Comparison of ENCODE assay signal across 7 mouse cellular contexts in the genomic region with DNA sequence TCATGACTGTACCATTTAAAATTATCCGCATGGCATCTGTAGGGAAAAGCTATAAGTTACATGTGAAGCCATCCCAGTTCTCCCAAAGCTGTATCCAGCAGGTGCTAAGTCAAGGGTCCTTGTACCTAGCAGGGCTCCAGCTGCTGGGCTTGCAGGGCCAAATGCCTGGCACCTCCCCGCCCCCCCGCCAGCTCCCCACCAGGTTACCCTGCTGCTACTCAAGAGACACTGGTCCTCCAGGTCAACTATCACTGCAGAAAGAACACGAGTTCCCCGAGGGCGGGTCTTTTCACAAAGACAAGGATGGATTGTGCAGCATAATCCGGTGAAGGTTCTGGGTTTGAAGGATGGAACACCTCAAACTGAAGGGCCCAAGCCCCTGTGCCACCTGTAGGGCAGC. TPM values are rescaled to one million over a fixed set of nuclear protein-coding genes. Genes with fewer than 3 reads are reported as not detected.
DNase-seq lines count a peak whose midpoint lies in the region; ATAC-seq lines count a peak whose summit lies in the region.

No protein-coding gene starts in this region.

- peaks cover 23% of the 10 kb centered on the region for H3K27me3 ChIP-seq in lung, embryonic 16.5 days (ENCODE audit: control insufficient read depth, insufficient read depth, low read depth, low read length)
- peaks cover 15% of the 10 kb centered on the region for H3K27me3 ChIP-seq in forebrain, embryonic 16.5 days (replicated peaks; ENCODE audit: control insufficient read depth, insufficient read depth, low read length)
- peaks cover 75% of the 10 kb centered on the region for H3K27me3 ChIP-seq in liver, embryonic 12.5 days (replicated peaks)
- peaks cover 28% of the 10 kb centered on the region for H3K27me3 ChIP-seq in stomach, embryonic 15.5 days (replicated peaks)

- ATAC-seq in lung, embryonic 16.5 days (ENCODE audit: low read depth): no peak
- ATAC-seq in forebrain, embryonic 16.5 days: no peak
- no peak for ATAC-seq in liver, embryonic 12.5 days
- ATAC-seq in stomach, embryonic 15.5 days (ENCODE audit: insufficient read depth, low FRiP score, low read depth): no peak

- intact Hi-C loops in left cerebral cortex, postnatal 14 days (cut with DNase I): no loop called here

- no peak overlapping the region for H3K27ac ChIP-seq in lung, embryonic 16.5 days (ENCODE audit: low read length)
- no peak overlapping the region for H3K27ac ChIP-seq in forebrain, embryonic 16.5 days (ENCODE audit: low read length)
- no peak overlapping the region for H3K27ac ChIP-seq in liver, embryonic 12.5 days
- no peak overlapping the region for H3K27ac ChIP-seq in stomach, embryonic 15.5 days

- H3K9me3 ChIP-seq in lung, embryonic 16.5 days (ENCODE audit: control insufficient read depth, low read length): no peaks in the 10 kb centered on the region
- no peaks in the 10 kb centered on the region for H3K9me3 ChIP-seq in forebrain, embryonic 16.5 days (ENCODE audit: control insufficient read depth, low read length)
- H3K9me3 ChIP-seq in liver, embryonic 12.5 days (replicated peaks): no peaks in the 10 kb centered on the region
- no peaks in the 10 kb centered on the region for H3K9me3 ChIP-seq in stomach, embryonic 15.5 days

- H3K4me3 ChIP-seq in lung, embryonic 16.5 days (ENCODE audit: low read length): peak overlapping the region; percentile 70
- H3K4me3 ChIP-seq in forebrain, embryonic 16.5 days (replicated peaks; ENCODE audit: low read length): peak overlapping the region; percentile 67
- peak overlapping the region; percentile 57; the same call in 1 of the 2 replicates for H3K4me3 ChIP-seq in liver, embryonic 12.5 days
- peak overlapping the region; percentile 65 for H3K4me3 ChIP-seq in stomach, embryonic 15.5 days (replicated peaks)

- H3K4me1 ChIP-seq in lung, embryonic 16.5 days (replicated peaks; ENCODE audit: control insufficient read depth, insufficient read depth, low read length): peaks cover 4% of the 10 kb centered on the region
- H3K4me1 ChIP-seq in forebrain, embryonic 16.5 days (replicated peaks; ENCODE audit: control insufficient read depth, insufficient read depth, low read length): peaks cover 9% of the 10 kb centered on the region
- H3K4me1 ChIP-seq in liver, embryonic 12.5 days: peaks cover 17% of the 10 kb centered on the region
- peaks cover 12% of the 10 kb centered on the region; the same call in 1 of the 2 replicates for H3K4me1 ChIP-seq in stomach, embryonic 15.5 days

- no peak for DNase-seq in lung, postnatal 4 days
- no peak for DNase-seq in left cerebral cortex, postnatal 14 days (ENCODE audit: low spot score in 2 of 2)
- DNase-seq in B cell, adult 2 months: no peak

- no peaks in the 10 kb centered on the region for H3K36me3 ChIP-seq in lung, embryonic 16.5 days (ENCODE audit: control insufficient read depth, insufficient read depth, low read length)
- no peaks in the 10 kb centered on the region for H3K36me3 ChIP-seq in forebrain, embryonic 16.5 days (ENCODE audit: control insufficient read depth, insufficient read depth)
- H3K36me3 ChIP-seq in liver, embryonic 12.5 days: no peaks in the 10 kb centered on the region
- H3K36me3 ChIP-seq in stomach, embryonic 15.5 days: no peaks in the 10 kb centered on the region

- H3K4me2 ChIP-seq in lung, embryonic 16.5 days (ENCODE audit: low read depth, low read length): peak overlapping the region; percentile 100
- H3K4me2 ChIP-seq in forebrain, embryonic 16.5 days (ENCODE audit: low read length): peak overlapping the region; percentile 74
- H3K4me2 ChIP-seq in liver, embryonic 12.5 days: peak overlapping the region; percentile 83
- peak overlapping the region; percentile 100 for H3K4me2 ChIP-seq in stomach, embryonic 15.5 days

- H3K9ac ChIP-seq in lung, embryonic 16.5 days (ENCODE audit: low read length): no peak overlapping the region
- peak overlapping the region; percentile 64 for H3K9ac ChIP-seq in forebrain, embryonic 16.5 days (replicated peaks; ENCODE audit: low read depth, low read length)
- H3K9ac ChIP-seq in liver, embryonic 12.5 days: no peak overlapping the region
- no peak overlapping the region for H3K9ac ChIP-seq in stomach, embryonic 15.5 days

- 30% methylated on average over 7 of the region's 7 CpGs for WGBS in lung, embryonic 16.5 days
- WGBS in forebrain, embryonic 16.5 days: 34% methylated on average over 7 of the region's 7 CpGs
- WGBS in liver, embryonic 12.5 days (ENCODE audit: insufficient replicate concordance): 35% methylated on average over 7 of the region's 7 CpGs
- WGBS in stomach, embryonic 15.5 days: 32% methylated on average over 7 of the region's 7 CpGs

RNA-seq across cellular contexts. Expression of gene Lrrc27, which starts 25.5 kb away (rescaled TPM):
- 3.3 and 4.3 TPM in 2 replicates for polyA plus RNA-seq in lung, embryonic 16.5 days (2015; fragmentation: Nextera tagmentation; extraction: Ambion mirVana)
- 3.6 and 4.6 TPM in 2 replicates for polyA plus RNA-seq in forebrain, embryonic 16.5 days (2015; fragmentation: Nextera tagmentation; extraction: Ambion mirVana)
- polyA plus RNA-seq in liver, embryonic 12.5 days (2016; fragmentation: Nextera tagmentation; extraction: Ambion mirVana): 0.52 and 0.80 TPM in 2 replicates
- polyA plus RNA-seq in stomach, embryonic 15.5 days (2015; fragmentation: Nextera tagmentation; extraction: Ambion mirVana): 2.9 and 5.0 TPM in 2 replicates
- total RNA-seq in left cerebral cortex, postnatal 14 days (2021): 1 to 10 TPM; 5.9 to 6.0 TPM

RNA-seq across cellular contexts. Expression of gene Stk32c, which starts 25.8 kb away (rescaled TPM):
- 0.18 TPM in 1 of 2 replicates, not detected in the other for polyA plus RNA-seq in lung, embryonic 16.5 days (2015; fragmentation: Nextera tagmentation; extraction: Ambion mirVana)
- 1.3 and 2.3 TPM in 2 replicates for polyA plus RNA-seq in forebrain, embryonic 16.5 days (2015; fragmentation: Nextera tagmentation; extraction: Ambion mirVana)
- polyA plus RNA-seq in liver, embryonic 12.5 days (2016; fragmentation: Nextera tagmentation; extraction: Ambion mirVana): not detected in 2 replicates
- polyA plus RNA-seq in stomach, embryonic 15.5 days (2015; fragmentation: Nextera tagmentation; extraction: Ambion mirVana): 0.21 and 0.23 TPM in 2 replicates
- total RNA-seq in left cerebral cortex, postnatal 14 days (2021): 100 to 1,000 TPM; 129 to 146 TPM
